Mouse (Mus musculus) embryonic facial prominence, embryonic 12.5 days (tissue): ENCODE measurements around the gene Prrc2c. TPM values are rescaled to one million over a fixed set of nuclear protein-coding genes. Genes with fewer than 3 reads are reported as not detected.

Source experiments
- ATAC-seq: fragments of 200-750 bp; cut with Nextera tagmentation; 2 replicates; pipeline ENCODE4 v1.8.0; 2017; ENCODE audit not compliant: insufficient number of reproducible peaks, insufficient read depth, low FRiP score, low TSS enrichment
- H3K27ac ChIP-seq: fragments of 300-500 bp; sonication (generic); 2 replicates; pipeline ENCODE4 v1.5.1; 2016; ENCODE audit warnings: mild to moderate bottlenecking
- H3K27me3 ChIP-seq: fragments of 300-500 bp; sonication (generic); 2 replicates; pipeline ENCODE4 v1.6.1; 2016; ENCODE audit warnings: mild to moderate bottlenecking, moderate library complexity
- H3K36me3 ChIP-seq: fragments of 300-500 bp; sonication (generic); 2 replicates; pipeline ENCODE4 v1.6.1; 2016; ENCODE audit warnings: mild to moderate bottlenecking
- H3K4me1 ChIP-seq: fragments of 300-500 bp; sonication (generic); 2 replicates; pipeline ENCODE4 v1.6.1; 2016
- H3K4me2 ChIP-seq: fragments of 300-500 bp; sonication (generic); replicated peaks from 2 replicates; pipeline ENCODE4 v1.6.1; 2016; ENCODE audit warnings: mild to moderate bottlenecking, moderate library complexity
- H3K4me3 ChIP-seq: fragments of 300-500 bp; sonication (generic); 2 replicates; pipeline ENCODE4 v1.5.1; 2016; ENCODE audit warnings: mild to moderate bottlenecking
- H3K9ac ChIP-seq: fragments of 300-500 bp; sonication (generic); 2 replicates; pipeline ENCODE4 v1.6.1; 2016; ENCODE audit warnings: mild to moderate bottlenecking, moderate library complexity
- H3K9me3 ChIP-seq: fragments of 300-500 bp; sonication (generic); 2 replicates; pipeline ENCODE4 v1.6.1; 2016; ENCODE audit warnings: mild to moderate bottlenecking, moderate library complexity
- WGBS: fragments of 180-500 bp; shearing (Covaris S2); methylation state at CpG from one replicate; pipeline ENCODE4 v1.1.7; 2016; 5-methylcytosine and 5-hydroxymethylcytosine counted together
- polyA plus RNA-seq: library from polyadenylated mRNA; unstranded; fragments of >200 nt; fragmentation: Nextera tagmentation; extraction: Ambion mirVana; gene quantifications from 2 replicates; pipeline ENCODE4 v1.2.1, GENCODE M21; 2016

Gene Prrc2c
- polyA plus RNA-seq, 1 experiment from 2014 or later = 179 TPM

GRCm38 (mm10) chr1:162738472-162738871 is 1.9 kb downstream of the Prrc2c start:
- no peak for ATAC-seq
- H3K9ac ChIP-seq = peak overlapping the region; percentile 100
- 37% methylated on average over 2 of the region's 2 CpGs for WGBS

GRCm38 (mm10) chr1:162735084-162735483 is 5.3 kb downstream of the Prrc2c start:
- 86% methylated on average over 4 of the region's 4 CpGs for WGBS
- Histone ChIP-seq H3K9ac (no peak overlapping the region), H3K36me3 (no peaks in the 10 kb centered on the region), H3K27me3 (no peaks in the 10 kb centered on the region), H3K4me2 (no peak overlapping the region), H3K27ac (no peak overlapping the region), H3K9me3 (no peaks in the 10 kb centered on the region), H3K4me1 (peaks cover 14% of the 10 kb centered on the region), H3K4me3 (no peak overlapping the region)
- ATAC-seq = no peak

More at GRCm38 (mm10) chr1:162738472-162738871, 1.9 kb downstream of the Prrc2c start:
- Histone ChIP-seq H3K27ac (no peak overlapping the region), H3K4me1 (peaks cover 14% of the 10 kb centered on the region), H3K9me3 (no peaks in the 10 kb centered on the region), H3K4me2 (peak overlapping the region; percentile 80), H3K27me3 (no peaks in the 10 kb centered on the region), H3K4me3 (peak overlapping the region; percentile 99), H3K36me3 (no peaks in the 10 kb centered on the region)

- no peak overlapping the region for H3K27ac ChIP-seq
- H3K9me3 ChIP-seq = no peaks in the 10 kb centered on the region
- no peak overlapping the region for H3K4me2 ChIP-seq
- WGBS = 91% methylated on average over 1 of the region's 1 CpGs
- no peak overlapping the region for H3K9ac ChIP-seq
- no peaks in the 10 kb centered on the region for H3K36me3 ChIP-seq
- ATAC-seq = no peak
- no peak overlapping the region for H3K4me3 ChIP-seq
- peaks cover 14% of the 10 kb centered on the region for H3K4me1 ChIP-seq
- H3K27me3 ChIP-seq = no peaks in the 10 kb centered on the region
Measured at GRCm38 (mm10) chr1:162734283-162734682, 6.1 kb downstream of the Prrc2c start.

- WGBS = 72% methylated on average over 4 of the region's 4 CpGs
- no peak overlapping the region for H3K4me2 ChIP-seq
- no peaks in the 10 kb centered on the region for H3K4me1 ChIP-seq
- H3K36me3 ChIP-seq = no peaks in the 10 kb centered on the region
- no peak overlapping the region for H3K27ac ChIP-seq
- ATAC-seq = no peak
- no peak overlapping the region for H3K4me3 ChIP-seq
- H3K27me3 ChIP-seq = no peaks in the 10 kb centered on the region
- no peaks in the 10 kb centered on the region for H3K9me3 ChIP-seq
- no peak overlapping the region for H3K9ac ChIP-seq
Measured at GRCm38 (mm10) chr1:162732041-162732440, 8.3 kb downstream of the Prrc2c start.

- no peak overlapping the region for H3K9ac ChIP-seq
- no peak for ATAC-seq
- WGBS = 77% methylated on average over 2 of the region's 2 CpGs
Measured at GRCm38 (mm10) chr1:162729436-162729835, 10.9 kb downstream of the Prrc2c start.

GRCm38 (mm10) chr1:162727981-162728380 is 12.4 kb downstream of the Prrc2c start:
- peaks cover 15% of the 10 kb centered on the region for H3K36me3 ChIP-seq
- H3K27ac ChIP-seq = no peak overlapping the region
- no peaks in the 10 kb centered on the region for H3K9me3 ChIP-seq
- H3K4me2 ChIP-seq = no peak overlapping the region
- no peaks in the 10 kb centered on the region for H3K4me1 ChIP-seq
- 86% methylated on average over 6 of the region's 6 CpGs for WGBS
- H3K9ac ChIP-seq = no peak overlapping the region
- no peak overlapping the region for H3K4me3 ChIP-seq
- ATAC-seq = no peak
- no peaks in the 10 kb centered on the region for H3K27me3 ChIP-seq

More at GRCm38 (mm10) chr1:162729436-162729835, 10.9 kb downstream of the Prrc2c start:
- H3K4me3 ChIP-seq = no peak overlapping the region
- H3K4me1 ChIP-seq = no peaks in the 10 kb centered on the region
- no peak overlapping the region for H3K27ac ChIP-seq
- no peaks in the 10 kb centered on the region for H3K27me3 ChIP-seq
- no peaks in the 10 kb centered on the region for H3K9me3 ChIP-seq
- 0 out of 2 replicates have a peak, but pooled peaks cover 5% of the 10 kb centered on the region for H3K36me3 ChIP-seq
- H3K4me2 ChIP-seq = no peak overlapping the region

GRCm38 (mm10) chr1:162723610-162724009 is 16.7 kb downstream of the Prrc2c start:
- Histone ChIP-seq H3K4me1 (no peaks in the 10 kb centered on the region), H3K4me2 (no peak overlapping the region), H3K27ac (no peak overlapping the region), H3K36me3 (peaks cover 39% of the 10 kb centered on the region), H3K4me3 (no peak overlapping the region), H3K9ac (no peak overlapping the region), H3K9me3 (no peaks in the 10 kb centered on the region), H3K27me3 (no peaks in the 10 kb centered on the region)
- no peak for ATAC-seq

- Histone ChIP-seq H3K36me3 (peaks cover 57% of the 10 kb centered on the region), H3K27ac (no peak overlapping the region), H3K9ac (no peak overlapping the region), H3K9me3 (no peaks in the 10 kb centered on the region), H3K4me1 (no peaks in the 10 kb centered on the region), H3K4me2 (no peak overlapping the region), H3K27me3 (no peaks in the 10 kb centered on the region), H3K4me3 (no peak overlapping the region)
- ATAC-seq = no peak
- 90% methylated on average over 2 of the region's 2 CpGs for WGBS
Measured at GRCm38 (mm10) chr1:162720645-162721044, 19.7 kb downstream of the Prrc2c start.

- WGBS = 84% methylated on average over 8 of the region's 8 CpGs
Measured at GRCm38 (mm10) chr1:162700389-162701066, 39.8 kb downstream of the Prrc2c start.

GRCm38 (mm10) chr1:162697866-162698265 is 42.5 kb downstream of the Prrc2c start:
- no peak overlapping the region for H3K4me2 ChIP-seq
- H3K36me3 ChIP-seq = peaks cover 70% of the 10 kb centered on the region
- H3K27me3 ChIP-seq = no peaks in the 10 kb centered on the region
- H3K9me3 ChIP-seq = no peaks in the 10 kb centered on the region
- H3K27ac ChIP-seq = no peak overlapping the region
- no peak for ATAC-seq
- 93% methylated on average over 6 of the region's 6 CpGs for WGBS
- H3K4me1 ChIP-seq = no peaks in the 10 kb centered on the region
- no peak overlapping the region for H3K4me3 ChIP-seq
- H3K9ac ChIP-seq = no peak overlapping the region

More at GRCm38 (mm10) chr1:162700389-162701066, 39.8 kb downstream of the Prrc2c start:
- no peak overlapping the region for H3K27ac ChIP-seq
- H3K9me3 ChIP-seq = no peaks in the 10 kb centered on the region
- peaks cover 69% of the 10 kb centered on the region for H3K36me3 ChIP-seq
- H3K4me3 ChIP-seq = no peak overlapping the region
- H3K27me3 ChIP-seq = no peaks in the 10 kb centered on the region
- no peak for ATAC-seq
- no peaks in the 10 kb centered on the region for H3K4me1 ChIP-seq
- H3K4me2 ChIP-seq = no peak overlapping the region
- H3K9ac ChIP-seq = no peak overlapping the region

- Histone ChIP-seq H3K4me1 (no peaks in the 10 kb centered on the region), H3K27me3 (no peaks in the 10 kb centered on the region), H3K27ac (no peak overlapping the region), H3K4me3 (no peak overlapping the region), H3K4me2 (no peak overlapping the region), H3K9ac (no peak overlapping the region), H3K36me3 (peaks cover 80% of the 10 kb centered on the region), H3K9me3 (no peaks in the 10 kb centered on the region)
- WGBS = 86% methylated on average over 2 of the region's 2 CpGs
- no peak for ATAC-seq
Measured at GRCm38 (mm10) chr1:162693721-162694120, 46.6 kb downstream of the Prrc2c start.

- WGBS = 4% methylated on average over 11 of the region's 11 CpGs
Measured at GRCm38 (mm10) chr1:162665486-162666174, 74.7 kb downstream of the Prrc2c start.

More at GRCm38 (mm10) chr1:162665486-162666174, 74.7 kb downstream of the Prrc2c start:
- no peaks in the 10 kb centered on the region for H3K27me3 ChIP-seq
- H3K9me3 ChIP-seq = no peaks in the 10 kb centered on the region
- H3K27ac ChIP-seq = no peak overlapping the region
- H3K4me1 ChIP-seq = 0 out of 2 replicates have a peak, but pooled peaks cover 3% of the 10 kb centered on the region
- H3K4me2 ChIP-seq = peak overlapping the region; percentile 55
- peak overlapping the region; percentile 26 for H3K4me3 ChIP-seq
- peak; percentile 88 for ATAC-seq
- peak overlapping the region; percentile 53 for H3K9ac ChIP-seq
- H3K36me3 ChIP-seq = peaks cover 5% of the 10 kb centered on the region
